17 mouse cellular contexts compared by ENCODE assay signal in the genomic region with DNA sequence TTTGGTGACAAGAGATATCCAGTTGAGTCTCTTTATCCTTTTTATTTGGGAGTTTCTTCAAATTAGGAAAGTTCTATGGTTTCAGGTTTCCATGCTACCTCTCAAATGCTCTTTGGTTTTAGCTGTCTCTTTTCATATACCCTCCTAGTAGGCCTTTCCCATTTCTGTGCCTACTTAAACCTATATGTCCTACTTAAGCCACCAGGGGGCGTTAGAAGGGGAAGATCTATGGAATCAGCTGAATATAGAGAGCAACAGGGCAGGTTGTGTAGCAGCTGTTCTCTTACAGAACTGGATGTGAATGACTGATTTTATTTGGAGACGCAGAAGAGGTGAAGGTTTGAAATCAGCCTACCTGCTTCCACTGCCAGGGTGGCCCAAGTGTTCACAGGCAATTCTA.
DNase-seq lines count a peak whose midpoint lies in the region; TF ChIP-seq lines count a peak whose summit lies in the region.
"Had no signal": no experiment of that assay in that cellular context is flagged by ENCODE, and none has a peak within 500 bp of the region (broad histone marks: within the 10 kb centered on the region; RNA-seq: fewer than 3 reads in every experiment).

No protein-coding gene starts in this region.

- H3K27me3 ChIP-seq in E14TG2a.4 (ENCODE audit: insufficient read depth, low read length): no peaks in the 10 kb centered on the region
- H3K27me3 ChIP-seq: embryonic facial prominence, embryonic 12.5 days; forebrain, embryonic 13.5 days; liver, embryonic 15.5 days; neural tube, embryonic 15.5 days had no signal

- TF ChIP-seq CTCF in left cerebral cortex, adult 2 months (IDR thresholded peaks at IDR 0.05): peak; percentile 2
- TF ChIP-seq CTCF in E14TG2a.4 (conservative IDR thresholded peaks at IDR 0.05; ENCODE audit: low read length): peak; percentile 62

- no peaks in the 10 kb centered on the region for H3K36me3 ChIP-seq in E14TG2a.4 (ENCODE audit: insufficient read depth, low read length)
- H3K36me3 ChIP-seq: embryonic facial prominence, embryonic 12.5 days; G1E; liver, embryonic 15.5 days; neural tube, embryonic 15.5 days had no signal

- no peak overlapping the region for H3K4me3 ChIP-seq in left cerebral cortex, adult 2 months
- H3K4me3 ChIP-seq in E14TG2a.4 (replicated peaks; ENCODE audit: low read length): no peak overlapping the region
- H3K4me3 ChIP-seq: embryonic facial prominence, embryonic 12.5 days; forebrain, embryonic 13.5 days; liver, embryonic 15.5 days; neural tube, embryonic 15.5 days had no signal

- H3K27ac ChIP-seq in left cerebral cortex, adult 2 months: no peak overlapping the region
- H3K27ac ChIP-seq: embryonic facial prominence, embryonic 12.5 days; forebrain, embryonic 13.5 days; liver, embryonic 15.5 days; neural tube, embryonic 15.5 days had no signal

- H3K4me1 ChIP-seq in E14TG2a.4 (replicated peaks; ENCODE audit: low read depth, low read length): no peaks in the 10 kb centered on the region
- H3K4me1 ChIP-seq: embryonic facial prominence, embryonic 12.5 days; forebrain, embryonic 13.5 days; liver, embryonic 15.5 days; neural tube, embryonic 15.5 days had no signal

- H3K9me3 ChIP-seq in E14TG2a.4 (ENCODE audit: low read length): no peaks in the 10 kb centered on the region
- H3K9me3 ChIP-seq: embryonic facial prominence, embryonic 12.5 days; forebrain, embryonic 13.5 days; G1E; liver, embryonic 15.5 days; neural tube, embryonic 15.5 days had no signal

- intact Hi-C loops in left cerebral cortex, adult 2 months (cut with DNase I): no loop called here

- no peak for DNase-seq in left cerebral cortex, adult 2 months (ENCODE audit: extremely low spot score in 1 of 2, low spot score in 2 of 2)
- no peak for DNase-seq in left cerebral cortex, adult 8-10 months (ENCODE audit: low spot score in 2 of 2)
- DNase-seq in NIH3T3 (ENCODE audit: low read depth): peak; percentile 35
- DNase-seq in retina, embryonic 14.5 days (ENCODE audit: low spot score): peak; percentile 10
- DNase-seq in heart, adult 8-10 months (ENCODE audit: low spot score): no peak
- no peak for DNase-seq in kidney, adult 9 months
- DNase-seq: cerebellum, adult 9-10 months; heart, postnatal 4 days; kidney, postnatal 36 days; layer of hippocampus, postnatal 36 days; right cerebral cortex, adult 18-20 months had no signal

Comparison
In these comparisons a context has a peak if more than half of its experiments do, and no peak if none do; other contexts are left out.
1. DNase-seq: peak in NIH3T3 (single experiment) and retina, embryonic 14.5 days (single experiment); none in left cerebral cortex, adult 2 months (0 of 2), left cerebral cortex, adult 8-10 months (0 of 2), heart, adult 8-10 months (single experiment) and kidney, adult 9 months (single experiment).